Mouse (Mus musculus) testis, adult 2 months (tissue): ENCODE measurements at regions not wholly inside any gene's neighbourhood (a gene's known extent, or its start where the extent isn't known, plus 50 kb on each side); places are given as distances from the start of the nearest gene placed in this dataset.

Source experiments
- CTCF ChIP-seq: fragments of 200-500 bp; IDR thresholded peaks from 2 replicates; pipeline ENCODE4 v1.5.1; 2012; ENCODE audit warnings: low read depth, mild to moderate bottlenecking, inconsistent platforms, low read length, moderate library complexity; ENCODE audit not compliant: control insufficient read depth, insufficient read depth, insufficient replicate concordance
- POLR2A ChIP-seq: fragments of 200-500 bp; IDR thresholded peaks from 2 replicates; pipeline ENCODE4 v1.6.1; 2012; ENCODE audit warnings: low read depth, mild to moderate bottlenecking, inconsistent platforms, low read length, moderate library complexity; ENCODE audit not compliant: control insufficient read depth

GRCm38 (mm10) chr1:194030651-194031228, 587.3 kb upstream of the Plxna2 start:
- TF ChIP-seq CTCF: no peak
- TF ChIP-seq POLR2A: no peak
